Mouse (Mus musculus): Measurements from ENCODE around the gene Ptpn14. TPM values are rescaled to one million over a fixed set of nuclear protein-coding genes. Genes with fewer than 3 reads are reported as not detected.
A peak's percentile ranks its signal among the peaks of the same experiment; 100 is the strongest.

Ptpn14 gene
- polyA plus RNA-seq, 1 experiment from 2014 or later, result 1.5 TPM

GRCm38 (mm10) chr1:189817089-189817488, 89.0 kb downstream of the Ptpn14 start:
- no peak overlapping the region for H3K9ac ChIP-seq (ENCODE audit: low read depth, low read length)
- H3K4me3 ChIP-seq (ENCODE audit: low read depth, low read length), result no peak overlapping the region
- no peaks in the 10 kb centered on the region for H3K9me3 ChIP-seq (ENCODE audit: control insufficient read depth)
- H3K27me3 ChIP-seq (replicated peaks; ENCODE audit: control insufficient read depth, insufficient read depth, low read length), result no peaks in the 10 kb centered on the region
- H3K36me3 ChIP-seq (ENCODE audit: control insufficient read depth, insufficient read depth), result no peaks in the 10 kb centered on the region
- no peak overlapping the region for H3K27ac ChIP-seq (ENCODE audit: low read depth, low read length)
- ATAC-seq, result no peak
- no peaks in the 10 kb centered on the region; the same call in 1 of the 2 replicates for H3K4me1 ChIP-seq (replicated peaks; ENCODE audit: control insufficient read depth, insufficient read depth, low read length)
- H3K4me2 ChIP-seq (replicated peaks; ENCODE audit: low read depth), result no peak overlapping the region
- 81% methylated on average over 8 of the region's 8 CpGs for WGBS
- TF ChIP-seq CTCF (IDR thresholded peaks at IDR 0.05; ENCODE audit: low read depth), result no peak

GRCm38 (mm10) chr1:189817810-189818209, 89.7 kb downstream of the Ptpn14 start:
- Histone ChIP-seq H3K27ac (ENCODE audit: low read depth, low read length) (no peak overlapping the region), H3K9me3 (ENCODE audit: control insufficient read depth) (no peaks in the 10 kb centered on the region), H3K27me3 (replicated peaks; ENCODE audit: control insufficient read depth, insufficient read depth, low read length) (no peaks in the 10 kb centered on the region), H3K36me3 (ENCODE audit: control insufficient read depth, insufficient read depth) (no peaks in the 10 kb centered on the region), H3K4me2 (replicated peaks; ENCODE audit: low read depth) (no peak overlapping the region), H3K9ac (ENCODE audit: low read depth, low read length) (no peak overlapping the region), H3K4me3 (ENCODE audit: low read depth, low read length) (no peak overlapping the region), H3K4me1 (replicated peaks; ENCODE audit: control insufficient read depth, insufficient read depth, low read length) (no peaks in the 10 kb centered on the region; the same call in 1 of the 2 replicates)
- TF ChIP-seq CTCF (IDR thresholded peaks at IDR 0.05; ENCODE audit: low read depth), result no peak
- no peak for ATAC-seq
- 67% methylated on average over 9 of the region's 9 CpGs for WGBS

- ATAC-seq, result no peak
- 45% methylated on average over 5 of the region's 5 CpGs for WGBS
- no peak overlapping the region for H3K4me2 ChIP-seq (replicated peaks; ENCODE audit: low read depth)
- no peak for TF ChIP-seq CTCF (IDR thresholded peaks at IDR 0.05; ENCODE audit: low read depth)
- no peak overlapping the region for H3K27ac ChIP-seq (ENCODE audit: low read depth, low read length)
- no peaks in the 10 kb centered on the region for H3K27me3 ChIP-seq (replicated peaks; ENCODE audit: control insufficient read depth, insufficient read depth, low read length)
- no peak overlapping the region for H3K4me3 ChIP-seq (ENCODE audit: low read depth, low read length)
- H3K4me1 ChIP-seq (replicated peaks; ENCODE audit: control insufficient read depth, insufficient read depth, low read length), result no peaks in the 10 kb centered on the region; the same call in 1 of the 2 replicates
- H3K9me3 ChIP-seq (ENCODE audit: control insufficient read depth), result no peaks in the 10 kb centered on the region
- no peak overlapping the region for H3K9ac ChIP-seq (ENCODE audit: low read depth, low read length)
- no peaks in the 10 kb centered on the region for H3K36me3 ChIP-seq (ENCODE audit: control insufficient read depth, insufficient read depth)
Observed at GRCm38 (mm10) chr1:189820111-189820510, 92.0 kb downstream of the Ptpn14 start.

- 83% methylated on average over 5 of the region's 5 CpGs for WGBS
- Histone ChIP-seq H3K9me3 (ENCODE audit: control insufficient read depth) (no peaks in the 10 kb centered on the region), H3K36me3 (ENCODE audit: control insufficient read depth, insufficient read depth) (no peaks in the 10 kb centered on the region; the same call in 1 of the 2 replicates), H3K27ac (ENCODE audit: low read depth, low read length) (no peak overlapping the region), H3K9ac (ENCODE audit: low read depth, low read length) (no peak overlapping the region), H3K27me3 (replicated peaks; ENCODE audit: control insufficient read depth, insufficient read depth, low read length) (no peaks in the 10 kb centered on the region), H3K4me2 (replicated peaks; ENCODE audit: low read depth) (no peak overlapping the region), H3K4me1 (replicated peaks; ENCODE audit: control insufficient read depth, insufficient read depth, low read length) (no peaks in the 10 kb centered on the region), H3K4me3 (ENCODE audit: low read depth, low read length) (no peak overlapping the region)
- no peak for TF ChIP-seq CTCF (IDR thresholded peaks at IDR 0.05; ENCODE audit: low read depth)
- ATAC-seq, result no peak
Observed at GRCm38 (mm10) chr1:189824436-189824835, 96.4 kb downstream of the Ptpn14 start.

DNA sequence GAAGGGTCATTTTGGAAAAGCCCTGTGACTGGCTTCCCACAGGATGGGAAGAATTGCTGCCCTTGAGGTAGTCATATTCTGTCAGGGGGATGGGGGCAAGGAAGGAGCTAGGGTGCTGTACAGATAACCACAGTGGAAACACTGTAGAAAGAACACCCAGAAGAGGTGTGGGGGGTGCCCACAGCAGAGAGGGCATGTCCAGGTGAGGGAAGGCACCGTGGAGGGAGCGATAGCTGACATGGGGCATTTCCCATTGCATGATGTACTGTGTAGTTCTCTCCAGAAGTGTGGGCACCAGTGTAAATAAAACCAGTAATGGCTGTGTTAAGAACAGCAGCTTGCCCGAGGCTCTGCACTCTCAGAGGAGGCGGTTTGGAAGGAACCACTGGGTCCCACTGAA, 102.3 kb downstream of the Ptpn14 start:
- Histone ChIP-seq H3K9me3 (ENCODE audit: control insufficient read depth) (no peaks in the 10 kb centered on the region), H3K4me2 (replicated peaks; ENCODE audit: low read depth) (no peak overlapping the region; the same call in 1 of the 2 replicates), H3K4me1 (replicated peaks; ENCODE audit: control insufficient read depth, insufficient read depth, low read length) (peaks cover 5% of the 10 kb centered on the region; the same call in 1 of the 2 replicates), H3K27ac (ENCODE audit: low read depth, low read length) (no peak overlapping the region), H3K4me3 (ENCODE audit: low read depth, low read length) (no peak overlapping the region), H3K27me3 (replicated peaks; ENCODE audit: control insufficient read depth, insufficient read depth, low read length) (no peaks in the 10 kb centered on the region), H3K36me3 (ENCODE audit: control insufficient read depth, insufficient read depth) (no peaks in the 10 kb centered on the region; the same call in 1 of the 2 replicates), H3K9ac (ENCODE audit: low read depth, low read length) (no peak overlapping the region)
- 47% methylated on average over 4 of the region's 4 CpGs for WGBS
- no peak for TF ChIP-seq CTCF (IDR thresholded peaks at IDR 0.05; ENCODE audit: low read depth)
- ATAC-seq, result no peak; the same call in none of the 2 replicates

DNA sequence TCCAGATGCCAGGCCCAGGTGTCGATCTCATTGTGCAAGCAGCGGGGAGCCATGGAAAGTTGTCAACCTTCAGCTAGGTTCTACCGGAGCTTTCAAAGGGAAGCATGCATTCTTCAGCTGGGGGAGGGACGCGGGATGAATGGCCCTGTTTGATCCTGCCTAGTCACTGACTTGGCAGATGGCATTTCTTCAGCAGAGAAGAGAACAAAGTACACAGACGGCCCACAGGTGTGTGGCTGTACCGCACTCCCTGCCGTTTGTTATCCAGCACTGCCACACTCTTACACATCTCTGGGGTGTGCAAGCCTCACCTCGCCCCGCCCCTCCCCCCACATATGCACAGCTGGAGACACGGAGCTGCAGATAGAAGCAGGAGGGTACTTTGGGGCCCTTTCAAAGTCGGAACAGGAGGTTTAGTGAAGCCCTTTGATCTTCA, 102.7 kb downstream of the Ptpn14 start:
- peak; percentile 94 for ATAC-seq
- Histone ChIP-seq H3K27ac (ENCODE audit: low read depth, low read length) (no peak overlapping the region), H3K36me3 (ENCODE audit: control insufficient read depth, insufficient read depth) (peaks cover under 1% of the 10 kb centered on the region; the same call in 1 of the 2 replicates), H3K9me3 (ENCODE audit: control insufficient read depth) (no peaks in the 10 kb centered on the region), H3K4me1 (replicated peaks; ENCODE audit: control insufficient read depth, insufficient read depth, low read length) (peaks cover 5% of the 10 kb centered on the region; the same call in 1 of the 2 replicates), H3K4me2 (replicated peaks; ENCODE audit: low read depth) (peak overlapping the region; percentile 3; the same call in 1 of the 2 replicates), H3K4me3 (ENCODE audit: low read depth, low read length) (no peak overlapping the region), H3K9ac (ENCODE audit: low read depth, low read length) (no peak overlapping the region), H3K27me3 (replicated peaks; ENCODE audit: control insufficient read depth, insufficient read depth, low read length) (no peaks in the 10 kb centered on the region)
- peak; percentile 44 for TF ChIP-seq CTCF (IDR thresholded peaks at IDR 0.05; ENCODE audit: low read depth)
- WGBS, result 17% methylated on average over 12 of the region's 12 CpGs
